Mouse (Mus musculus) liver, embryonic 14.5 days (tissue): Measurements from ENCODE around the gene Ankrd27. TPM values are rescaled to one million over a fixed set of nuclear protein-coding genes. Genes with fewer than 3 reads are reported as not detected.

Experiments used
- ATAC-seq: fragments of 200-750 bp; cut with Nextera tagmentation; 2 replicates; pipeline ENCODE4 v1.8.0; 2017; ENCODE audit warnings: moderate number of reproducible peaks, mild to moderate bottlenecking, moderate library complexity; ENCODE audit not compliant: insufficient read depth
- DNase-seq, 3 experiments: peaks; one replicate each; pipeline ENCODE4 v3.0.0-alpha.2; 2012 to 2013; ENCODE audit warnings: low read depth in 3 of 3, low spot score in 3 of 3
- H3K27ac ChIP-seq: fragments of 300-500 bp; sonication (generic); 2 replicates; pipeline ENCODE4 v1.5.1; 2014; ENCODE audit warnings: moderate library complexity, mild to moderate bottlenecking, control low read depth, inconsistent platforms
- H3K27me3 ChIP-seq: fragments of 300-500 bp; sonication (generic); 2 replicates; pipeline ENCODE4 v1.6.1; 2014; ENCODE audit warnings: mild to moderate bottlenecking, low read length, moderate library complexity; ENCODE audit not compliant: control insufficient read depth, insufficient read depth
- H3K36me3 ChIP-seq: fragments of 300-500 bp; sonication (generic); replicated peaks from 2 replicates; pipeline ENCODE4 v1.6.1; 2014; ENCODE audit warnings: low read depth; ENCODE audit not compliant: control insufficient read depth, insufficient read depth
- H3K4me1 ChIP-seq, 2 experiments: fragments of 200-500 bp in 1 of 2; fragments of 300-500 bp in 1 of 2; sonication (generic) in 1 of 2; replicated peaks; 2 replicates each; pipeline ENCODE4 v1.6.1; 2012 to 2014; ENCODE audit warnings: antibody characterized with exemption in 1 of 2, inconsistent platforms in 1 of 2, low read length in 1 of 2; ENCODE audit not compliant: control insufficient read depth in 2 of 2, insufficient read depth in 2 of 2
- H3K4me2 ChIP-seq: fragments of 300-500 bp; sonication (generic); 2 replicates; pipeline ENCODE4 v1.6.1; 2014; ENCODE audit warnings: low read depth, mild to moderate bottlenecking, control low read depth, moderate library complexity
- H3K4me3 ChIP-seq, 2 experiments: fragments of 200-500 bp in 1 of 2; fragments of 300-500 bp in 1 of 2; sonication (generic) in 1 of 2; 2 replicates each; pipeline ENCODE4 v1.5.1; 2012 to 2014; ENCODE audit warnings: low read depth in 2 of 2, low read length in 2 of 2, mild to moderate bottlenecking in 2 of 2, control low read depth in 1 of 2, inconsistent platforms in 1 of 2, moderate library complexity in 1 of 2; ENCODE audit not compliant: insufficient read depth in 1 of 2
- H3K9ac ChIP-seq: fragments of 300-500 bp; sonication (generic); replicated peaks from 2 replicates; pipeline ENCODE4 v1.6.1; 2014; ENCODE audit warnings: mild to moderate bottlenecking, control low read depth, moderate library complexity
- H3K9me3 ChIP-seq: fragments of 300-500 bp; sonication (generic); 2 replicates; pipeline ENCODE4 v1.6.1; 2016; ENCODE audit warnings: low read length, mixed read lengths; ENCODE audit not compliant: control insufficient read depth
- CTCF ChIP-seq: IDR thresholded peaks from 2 replicates; pipeline ENCODE4 v1.5.1; 2016; ENCODE audit warnings: antibody characterized with exemption, low read depth, control low read depth
- EP300 ChIP-seq: IDR thresholded peaks from 2 replicates; pipeline ENCODE4 v1.6.1; 2016; ENCODE audit warnings: antibody characterized with exemption, low read depth
- WGBS: fragments of 180-500 bp; shearing (Covaris S2); extraction: QIAGEN DNeasy Blood & Tissue Kit; methylation state at CpG from one replicate; pipeline ENCODE4 v1.1.7; 2014; ENCODE audit not compliant: insufficient replicate concordance; 5-methylcytosine and 5-hydroxymethylcytosine counted together
- polyA plus RNA-seq, 2 experiments: library from polyadenylated mRNA; depleted of rRNA in 1 of 2; stranded (reverse) in 1 of 2; unstranded in 1 of 2; fragments of >200 nt; fragmentation: Nextera tagmentation in 1 of 2; extraction: Ambion mirVana in 1 of 2; gene quantifications; 2 replicates each; pipeline versions ENCODE4 v1.2.1 to v1.2.3; 2012 to 2014

Gene Ankrd27
- polyA plus RNA-seq, 2 experiments, result 13.5 to 20.9 TPM

- H3K36me3 ChIP-seq, result peaks cover 24% of the 10 kb centered on the region
These were observed 31.4 kb upstream of the Ankrd27 start for GRCm38 (mm10) chr7:35554605-35555175.

GRCm38 (mm10) chr7:35555224-35556204 is 30.5 kb upstream of the Ankrd27 start:
- Histone ChIP-seq H3K4me2 (peak overlapping the region; percentile 79), H3K4me3 (peak overlapping the region; percentile 76 to 79), H3K9me3 (no peaks in the 10 kb centered on the region), H3K27me3 (no peaks in the 10 kb centered on the region), H3K36me3 (peaks cover 16% of the 10 kb centered on the region), H3K4me1 (peaks cover 54 to 59% of the 10 kb centered on the region in 2 experiments), H3K9ac (peak overlapping the region; percentile 84), H3K27ac (peak overlapping the region; percentile 90)
- peak; percentile 78 for ATAC-seq
- WGBS, result under 1% methylated on average over 88 of the region's 93 CpGs
- DNase-seq, result peak; percentile 76 to 77 (median 77)
- TF ChIP-seq CTCF (peak; percentile 22; the same call in 1 of the 2 replicates), EP300 (no peak)

More at GRCm38 (mm10) chr7:35554605-35555175, 31.4 kb upstream of the Ankrd27 start:
- Histone ChIP-seq H3K4me3 (peak overlapping the region; percentile 76 to 79), H3K9me3 (no peaks in the 10 kb centered on the region), H3K9ac (peak overlapping the region; percentile 84), H3K4me1 (peaks cover 48 to 52% of the 10 kb centered on the region in 2 experiments), H3K4me2 (peak overlapping the region; percentile 79), H3K27ac (peak overlapping the region; percentile 90), H3K27me3 (no peaks in the 10 kb centered on the region)
- ATAC-seq, result peak; percentile 36
- 3% methylated on average over 28 of the region's 28 CpGs for WGBS
- DNase-seq, result no peak
- no peak for TF ChIP-seq CTCF
- TF ChIP-seq EP300, result no peak

- H3K9me3 ChIP-seq, result no peaks in the 10 kb centered on the region
- no peak for ATAC-seq
- peaks cover 11% of the 10 kb centered on the region for H3K36me3 ChIP-seq
- no peak for DNase-seq
- no peak for TF ChIP-seq CTCF
- TF ChIP-seq EP300, result no peak
- 36% methylated on average over 4 of the region's 4 CpGs for whole genome bisulfite sequencing
- peak within 1 kb of the TSS; percentile 79 for H3K4me2 ChIP-seq
- peak within 1 kb of the TSS; percentile 84 for H3K9ac ChIP-seq
- peak within 1 kb of the TSS; percentile 76 to 79 for H3K4me3 ChIP-seq
- no peaks in the 10 kb centered on the region for H3K27me3 ChIP-seq
- H3K4me1 ChIP-seq, result peaks cover 61 to 64% of the 10 kb centered on the region in 2 experiments
- H3K27ac ChIP-seq, result peak within 1 kb of the TSS; percentile 90
These were observed 29.8 kb upstream of the Ankrd27 start, which contains the start of gene Nudt19 for GRCm38 (mm10) chr7:35556205-35556603. Gene Nudt19 (minus strand): TSS chr7:35556304.

GRCm38 (mm10) chr7:35556905-35557304 is 29.1 kb upstream of the Ankrd27 start:
- peak overlapping the region; percentile 84 for H3K9ac ChIP-seq
- H3K27me3 ChIP-seq, result no peaks in the 10 kb centered on the region
- H3K4me1 ChIP-seq, result peaks cover 60 to 63% of the 10 kb centered on the region in 2 experiments
- peaks cover 8% of the 10 kb centered on the region; the same call in 1 of the 2 replicates for H3K36me3 ChIP-seq
- peak overlapping the region; percentile 90 for H3K27ac ChIP-seq
- peak; percentile 80 to 87 (median 84) for DNase-seq
- no peaks in the 10 kb centered on the region for H3K9me3 ChIP-seq
- ATAC-seq, result peak; percentile 43
- H3K4me2 ChIP-seq, result peak overlapping the region; percentile 79
- no peak for TF ChIP-seq CTCF
- peak; percentile 91 for TF ChIP-seq EP300
- WGBS, result 17% methylated on average over 5 of the region's 5 CpGs
- H3K4me3 ChIP-seq, result peak overlapping the region; percentile 24 to 76; a peak in 3 of 4 replicates
